Mouse (Mus musculus): ENCODE measurements around the gene Tsfm.

Gene Tsfm

GRCm38 (mm10) chr10:126987183-126988118, 43.2 kb downstream of the Tsfm start:
- DNase-seq (ENCODE audit: low spot score in 2 of 2), result no peak

DNA sequence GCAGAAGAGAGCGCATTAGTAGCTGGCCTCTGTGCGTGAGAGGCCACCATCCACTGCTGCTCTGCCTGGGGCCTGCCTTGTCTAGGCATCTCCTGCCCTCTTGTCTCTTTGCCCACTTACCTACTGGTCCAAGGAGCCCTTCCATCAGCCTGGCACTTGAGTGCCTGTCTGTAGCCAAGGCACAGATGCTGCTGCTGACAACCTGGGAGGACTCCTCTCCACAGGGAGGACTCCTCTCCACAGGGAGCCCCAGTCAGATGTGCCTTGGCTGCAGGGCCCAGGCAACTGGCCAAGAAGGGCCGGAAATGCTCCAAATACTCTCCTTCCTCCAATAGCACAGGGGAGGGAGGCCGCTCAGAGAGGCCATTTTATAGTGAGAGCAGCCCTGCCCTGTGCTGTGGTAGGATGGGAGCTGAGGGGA, 44.1 kb downstream of the Tsfm start:
- peak; percentile 61 to 65 for DNase-seq (ENCODE audit: low spot score in 2 of 2)

DNA sequence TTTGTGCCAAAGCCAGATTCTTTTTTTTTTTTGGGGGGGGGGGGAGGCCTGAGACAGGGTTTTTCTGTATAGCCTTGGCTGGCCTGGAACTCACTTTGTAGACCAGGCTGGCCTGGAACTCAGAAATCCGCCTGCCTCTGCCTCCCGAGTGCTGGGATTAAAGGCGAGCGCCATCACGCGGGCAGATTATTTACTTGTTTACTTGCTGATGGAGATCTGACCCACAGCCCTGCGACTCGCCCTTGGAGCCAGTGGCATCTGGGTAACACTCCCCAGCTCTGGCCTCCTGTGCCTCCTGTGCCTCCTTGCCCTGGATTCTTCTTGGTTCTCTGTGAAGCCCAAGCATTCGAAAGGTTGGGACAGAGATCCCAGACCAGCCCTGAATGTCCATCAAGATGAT, 45.1 kb downstream of the Tsfm start:
- DNase-seq (ENCODE audit: low spot score in 2 of 2), result no peak

DNA sequence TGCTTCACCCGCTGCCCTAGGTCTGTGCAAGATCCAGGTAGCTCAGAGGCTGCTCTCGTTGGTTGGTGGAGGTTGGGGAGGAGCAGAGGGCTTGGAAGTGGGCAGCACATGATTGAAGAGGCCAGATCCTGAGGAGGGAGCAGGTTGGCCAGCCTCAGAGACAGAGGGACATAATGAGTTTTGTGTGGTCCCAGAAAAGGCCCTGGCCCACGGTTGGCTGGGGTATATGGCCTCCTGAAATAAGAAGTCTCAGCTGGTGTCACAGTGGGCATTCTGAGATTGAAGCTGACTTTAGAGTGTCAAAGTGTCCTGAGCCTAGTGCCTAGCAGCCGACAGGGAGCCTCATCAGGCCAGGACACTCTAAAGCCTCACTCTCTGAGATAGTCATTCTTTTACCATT, 45.5 kb downstream of the Tsfm start:
- DNase-seq (ENCODE audit: low spot score in 2 of 2), result no peak

GRCm38 (mm10) chr10:126984189-126985004, 46.2 kb downstream of the Tsfm start:
- DNase-seq (ENCODE audit: low spot score in 2 of 2), result no peak

DNA sequence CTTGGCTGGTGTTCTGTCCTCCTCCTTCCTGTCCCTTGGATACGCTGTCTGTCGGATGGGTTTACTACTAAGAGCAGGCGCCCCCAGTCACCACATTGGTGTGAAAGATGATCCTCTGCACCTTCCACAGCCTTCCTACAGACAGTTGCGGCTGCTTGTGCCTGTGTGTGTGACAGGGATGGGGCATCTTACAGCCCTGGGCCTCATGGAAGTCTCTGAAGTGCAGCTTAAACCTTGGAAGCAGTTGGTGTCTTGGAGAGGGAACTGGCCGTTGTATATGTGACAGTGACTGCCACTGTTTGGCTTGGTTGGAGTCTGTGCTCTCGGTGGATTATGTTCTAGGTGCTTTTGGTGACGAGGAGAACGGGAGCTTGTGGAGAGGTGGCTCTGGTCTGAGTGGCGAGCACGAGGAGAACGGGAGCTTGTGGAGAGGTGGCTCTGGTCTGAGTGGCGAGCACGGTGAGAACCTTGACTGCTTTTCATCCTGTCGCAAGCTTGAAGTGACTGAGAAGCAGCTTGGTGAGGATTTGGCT, 47.4 kb downstream of the Tsfm start:
- DNase-seq (ENCODE audit: low spot score in 2 of 2), result no peak

DNA sequence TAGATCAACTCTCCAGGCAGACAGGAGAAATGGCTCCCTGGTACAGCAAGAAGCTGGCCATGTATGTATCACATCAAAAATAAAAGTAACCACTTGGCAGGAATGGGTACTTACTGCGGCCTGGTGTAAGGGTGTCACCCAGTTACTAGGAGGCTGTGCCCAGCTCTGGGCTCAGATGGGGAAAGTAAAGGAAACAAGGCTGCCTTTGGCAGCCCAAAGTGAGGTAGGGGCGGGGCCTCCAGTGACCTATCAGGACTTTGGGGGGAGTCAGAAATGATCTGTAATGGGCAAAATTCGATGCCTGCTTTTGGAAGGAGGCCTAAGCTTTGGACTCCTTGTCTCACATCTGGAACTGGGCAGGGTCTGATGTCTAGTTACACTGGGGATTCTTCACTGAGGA, 48.9 kb downstream of the Tsfm start:
- no peak for DNase-seq (ENCODE audit: low spot score in 2 of 2)

- DNase-seq (ENCODE audit: low spot score in 2 of 2), result no peak
Measured at GRCm38 (mm10) chr10:126980933-126981530, 49.6 kb downstream of the Tsfm start.

GRCm38 (mm10) chr10:126980221-126980932, 50.3 kb downstream of the Tsfm start:
- peak in 1 of 2 experiments; percentile 65 for DNase-seq (ENCODE audit: low spot score in 2 of 2)

- DNase-seq (ENCODE audit: low spot score in 2 of 2), result peak in 1 of 2 experiments; percentile 62
Measured at GRCm38 (mm10) chr10:126979636-126980151, 50.9 kb downstream of the Tsfm start.

GRCm38 (mm10) chr10:126979121-126979635, 51.5 kb downstream of the Tsfm start:
- no peak for DNase-seq (ENCODE audit: low spot score in 2 of 2)

DNA sequence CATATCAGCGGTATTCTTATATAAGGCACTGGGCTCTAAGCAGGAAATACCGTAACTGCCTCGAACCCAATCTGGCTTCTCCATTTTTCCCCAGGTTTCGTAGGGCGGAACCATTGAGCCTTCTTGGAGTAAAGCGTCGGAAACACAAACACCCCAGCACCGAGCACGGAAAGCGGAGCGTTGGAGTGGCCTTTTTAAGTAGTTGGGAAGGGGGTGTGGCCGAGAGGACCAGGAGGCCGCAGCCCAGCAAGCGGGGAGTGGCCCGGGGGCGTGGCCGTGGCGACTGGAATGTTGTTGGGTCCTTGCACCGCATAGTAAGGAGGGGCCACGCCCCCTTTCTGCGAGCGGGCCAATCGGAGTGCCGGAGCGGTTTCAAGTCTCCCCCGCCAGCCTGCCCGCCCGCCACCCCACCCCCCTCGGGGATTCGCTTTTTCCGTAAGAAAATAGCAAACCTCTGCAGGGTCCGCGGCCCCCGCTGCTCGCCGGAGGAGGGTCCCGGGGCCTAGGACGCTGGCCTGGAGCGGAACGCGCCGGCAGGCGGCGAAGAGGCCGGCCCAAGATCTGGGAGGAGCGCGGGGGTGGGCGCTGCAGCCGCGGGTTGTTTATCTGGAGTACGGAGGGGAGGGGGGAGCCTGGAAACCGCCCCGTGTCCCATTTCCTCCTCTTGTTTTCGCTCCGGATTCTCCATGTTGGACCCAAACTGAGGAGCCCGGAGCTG, 52.2 kb downstream of the Tsfm start, which contains the start of gene Ctdsp2:
Gene Ctdsp2, plus strand, starts transcription at position 441 of the 718 bp plus-strand sequence.
- peak; percentile 99 for DNase-seq (ENCODE audit: low spot score in 2 of 2)

DNA sequence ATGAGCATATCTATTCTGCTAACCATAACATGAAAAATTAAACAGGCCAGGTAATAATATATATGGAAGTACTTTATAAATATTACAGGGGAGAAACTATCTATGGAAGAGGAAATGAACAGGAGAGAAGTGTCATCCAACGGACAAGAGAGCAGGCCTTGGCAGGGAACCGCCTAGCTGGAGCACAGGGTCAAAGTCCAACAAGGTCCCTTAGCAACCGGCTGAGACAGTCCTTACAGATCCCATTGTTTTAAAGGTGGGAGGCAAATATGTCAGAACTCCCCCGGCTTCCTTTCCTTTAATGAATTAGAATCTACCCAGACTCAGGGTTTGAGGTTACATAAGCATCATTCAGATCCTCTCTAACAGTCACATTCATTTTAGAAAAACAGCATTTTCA, 53.6 kb downstream of the Tsfm start:
- no peak for DNase-seq (ENCODE audit: low spot score in 2 of 2)

DNA sequence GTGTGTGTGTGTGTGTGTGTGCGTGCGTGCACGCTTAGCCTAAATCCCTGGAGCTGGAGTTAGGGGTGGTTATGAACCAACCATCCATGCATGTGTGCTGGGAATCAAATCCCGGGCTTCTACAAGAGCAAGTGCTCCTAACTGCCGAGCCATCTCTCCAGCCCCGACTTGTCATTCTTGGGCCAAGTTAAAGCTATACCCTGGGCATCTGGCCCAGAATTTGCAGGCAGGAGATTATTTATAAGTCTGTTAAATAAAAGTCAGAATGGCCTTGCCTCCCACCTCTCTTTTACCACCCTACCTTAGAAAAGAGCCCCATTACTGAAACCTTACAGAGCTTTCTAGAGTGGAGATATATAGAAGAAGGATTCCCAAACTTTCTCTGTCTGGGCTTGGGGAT, 54.9 kb downstream of the Tsfm start:
- no peak for DNase-seq (ENCODE audit: low spot score in 2 of 2)

- no peak for DNase-seq (ENCODE audit: low spot score in 2 of 2)
Measured at GRCm38 (mm10) chr10:126972988-126973387, 57.7 kb downstream of the Tsfm start.

DNA sequence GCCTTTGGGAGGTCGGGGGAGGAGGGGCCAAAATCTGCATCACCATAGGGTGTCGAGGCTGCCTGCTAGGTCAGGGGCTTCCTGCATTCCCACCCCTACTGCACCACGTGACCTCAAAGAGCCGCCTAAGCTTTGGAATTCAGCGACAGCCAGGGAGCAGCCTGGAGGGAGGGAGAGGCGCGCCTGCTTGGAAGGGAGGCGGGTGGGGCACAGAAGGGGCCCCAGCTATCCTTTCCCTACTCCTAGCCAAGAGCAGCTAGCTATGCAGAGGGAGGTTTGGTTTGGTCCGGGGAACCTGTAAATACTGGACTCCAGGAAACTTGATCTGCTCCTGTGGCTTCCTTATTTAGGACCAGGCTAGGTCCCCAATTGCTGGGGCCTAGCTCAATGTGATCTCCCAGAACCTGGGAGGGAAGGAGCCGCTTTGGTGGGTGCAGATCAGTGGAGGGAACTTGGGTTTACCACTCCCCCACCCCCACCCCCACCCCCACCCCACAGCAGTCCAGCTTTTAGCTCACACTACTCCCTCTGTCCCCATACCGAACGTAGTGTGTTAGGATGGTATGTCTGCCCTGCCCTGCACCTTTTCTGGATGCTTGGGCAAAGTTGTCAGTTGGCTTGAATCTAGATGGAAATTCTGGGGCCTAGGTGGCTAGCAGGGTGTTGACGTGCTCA, 58.5 kb downstream of the Tsfm start:
- DNase-seq (ENCODE audit: low spot score in 2 of 2), result no peak

DNA sequence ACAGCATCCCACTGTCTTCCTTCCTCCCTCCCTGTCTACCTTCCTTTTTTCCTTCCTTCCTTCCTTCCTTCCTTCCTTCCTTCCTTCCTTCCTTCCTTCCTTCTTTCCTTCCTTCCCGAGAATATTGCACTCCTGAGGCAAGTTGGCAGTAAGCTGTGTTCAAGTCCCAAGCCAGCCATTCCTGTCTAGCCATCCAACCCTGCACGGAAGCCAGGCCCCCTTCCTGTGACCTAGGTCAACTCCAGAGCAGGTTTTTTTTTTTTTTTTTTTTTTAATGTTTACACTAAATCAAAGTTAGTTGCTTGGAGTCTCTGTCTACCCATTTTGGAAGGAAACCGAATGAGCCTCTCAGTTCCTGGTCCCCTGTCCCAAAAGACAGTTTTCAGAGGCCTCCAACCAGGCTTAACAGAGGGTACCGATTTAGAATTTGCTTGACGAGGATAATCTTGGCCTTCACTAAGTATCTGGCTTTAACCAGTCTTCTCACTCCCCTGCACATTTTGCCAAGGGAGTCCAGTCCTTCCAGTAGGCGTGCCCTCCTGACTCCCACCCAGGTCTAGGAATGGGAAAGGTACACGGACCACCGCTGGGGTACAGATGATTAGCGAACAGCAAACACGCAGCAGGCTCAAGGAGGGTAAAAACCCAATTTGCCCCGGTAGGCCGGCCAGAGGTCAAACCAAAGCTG, 59.1 kb downstream of the Tsfm start:
- no peak for DNase-seq (ENCODE audit: low spot score in 2 of 2)

DNA sequence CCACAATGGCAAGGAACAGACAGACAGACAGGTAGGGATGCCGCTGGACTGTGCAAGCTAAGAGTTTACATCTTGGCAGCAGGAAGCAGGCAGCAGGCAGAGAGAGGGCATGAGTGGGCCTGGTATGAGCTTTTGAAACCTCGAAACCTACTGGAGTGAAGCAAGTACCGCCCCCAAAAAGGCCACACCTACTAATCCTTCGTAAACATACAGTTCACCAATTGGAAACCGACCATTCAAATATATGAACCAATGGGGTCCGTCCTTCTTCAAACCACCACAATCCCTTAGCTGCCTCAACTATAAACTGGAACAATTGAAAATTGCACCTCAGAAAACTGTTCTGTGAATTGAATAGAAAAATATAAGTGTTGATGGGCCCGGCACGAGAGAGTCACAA, 66.8 kb downstream of the Tsfm start:
- no peak for DNase-seq (ENCODE audit: low spot score in 2 of 2)

- no peak for DNase-seq (ENCODE audit: low spot score in 2 of 2)
Measured at GRCm38 (mm10) chr10:126962966-126963330, 67.7 kb downstream of the Tsfm start.

Data from frontal cortex, postnatal 36 days (tissue).